Mouse (Mus musculus): ENCODE measurements around the gene Ppp2r5d.

The Ppp2r5d gene

DNA sequence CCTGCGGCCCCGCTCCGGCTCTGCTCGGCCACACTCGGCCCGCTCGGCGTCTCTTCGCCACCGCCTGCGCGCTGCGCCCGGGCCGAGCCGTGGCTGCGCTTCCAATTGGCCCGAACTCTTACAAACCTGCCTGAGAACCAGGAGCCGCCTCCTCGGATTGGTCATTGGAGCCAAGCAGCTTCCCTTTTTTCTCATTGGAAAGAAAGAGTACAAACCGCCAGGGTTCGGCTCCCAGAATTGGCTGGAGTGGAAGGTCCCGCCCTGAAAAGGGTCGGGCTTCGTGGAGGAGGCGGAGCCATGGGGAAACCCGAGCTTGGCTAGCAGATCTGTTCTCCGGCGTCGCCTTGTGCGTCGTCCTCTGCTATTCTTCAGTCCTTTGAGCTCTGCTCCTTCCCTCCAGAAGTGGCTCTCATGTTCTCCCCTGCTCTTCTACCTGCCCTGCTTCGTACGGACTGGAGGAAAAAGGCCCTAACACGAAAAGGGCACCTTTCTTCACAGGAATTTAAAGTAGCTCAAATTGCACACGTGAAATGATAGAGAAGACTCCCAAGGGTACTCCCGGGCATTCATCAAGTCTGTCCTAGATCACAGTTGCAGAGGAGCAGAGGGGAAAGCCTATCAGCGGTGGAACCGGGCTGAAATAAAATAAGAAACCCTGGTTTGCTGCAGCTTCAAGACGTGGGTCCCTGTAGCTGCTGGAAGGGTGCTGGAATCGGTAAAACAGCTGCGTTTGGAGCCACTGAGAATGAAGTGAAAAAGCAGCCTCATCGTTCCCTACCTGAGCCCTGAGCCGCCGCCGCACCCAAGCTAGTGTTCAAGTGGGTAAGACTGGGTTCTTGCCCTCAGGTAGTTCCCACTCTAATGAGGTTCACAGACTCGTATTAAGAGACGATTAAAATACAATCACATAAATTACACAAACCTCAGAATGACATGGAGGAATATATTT is at the start of gene Ppp2r5d:
Ppp2r5d (minus strand) TSS at position 225 of the 949 bp plus-strand sequence.
- H3K36me3 ChIP-seq (ENCODE audit: control insufficient read depth, insufficient read depth, low read length, poor library complexity, severe bottlenecking): no peaks in the 10 kb centered on the region
- H3K27me3 ChIP-seq (ENCODE audit: control insufficient read depth, insufficient read depth, low read length, poor library complexity, severe bottlenecking): no peaks in the 10 kb centered on the region
- peak; percentile 96 for DNase-seq (ENCODE audit: low read depth, low spot score)

- Histone ChIP-seq H3K27me3 (ENCODE audit: control insufficient read depth, insufficient read depth, low read length, poor library complexity, severe bottlenecking) (no peaks in the 10 kb centered on the region), H3K36me3 (ENCODE audit: control insufficient read depth, insufficient read depth, low read length, poor library complexity, severe bottlenecking) (no peaks in the 10 kb centered on the region; the same call in none of the 2 replicates)
- DNase-seq (ENCODE audit: low read depth, low spot score): peak; percentile 99
These were observed 47.1 kb upstream of the Ppp2r5d start, which contains the start of gene Cnpy3 for GRCm38 (mm10) chr17:46751794-46752556. Cnpy3 (minus strand) TSS chr17:46752214.

- H3K27me3 ChIP-seq (ENCODE audit: control insufficient read depth, insufficient read depth, low read length, poor library complexity, severe bottlenecking): no peaks in the 10 kb centered on the region
- H3K36me3 ChIP-seq (ENCODE audit: control insufficient read depth, insufficient read depth, low read length, poor library complexity, severe bottlenecking): peaks cover 2% of the 10 kb centered on the region
- DNase-seq (ENCODE audit: low read depth, low spot score): peak; percentile 96
These were observed 46.3 kb upstream of the Ppp2r5d start for GRCm38 (mm10) chr17:46751056-46751793.

- no peak for DNase-seq (ENCODE audit: low read depth, low spot score)
- Histone ChIP-seq H3K27me3 (ENCODE audit: control insufficient read depth, insufficient read depth, low read length, poor library complexity, severe bottlenecking) (no peaks in the 10 kb centered on the region), H3K36me3 (ENCODE audit: control insufficient read depth, insufficient read depth, low read length, poor library complexity, severe bottlenecking) (peaks cover 7% of the 10 kb centered on the region)
These were observed 45.7 kb upstream of the Ppp2r5d start for GRCm38 (mm10) chr17:46750580-46750979.

DNA sequence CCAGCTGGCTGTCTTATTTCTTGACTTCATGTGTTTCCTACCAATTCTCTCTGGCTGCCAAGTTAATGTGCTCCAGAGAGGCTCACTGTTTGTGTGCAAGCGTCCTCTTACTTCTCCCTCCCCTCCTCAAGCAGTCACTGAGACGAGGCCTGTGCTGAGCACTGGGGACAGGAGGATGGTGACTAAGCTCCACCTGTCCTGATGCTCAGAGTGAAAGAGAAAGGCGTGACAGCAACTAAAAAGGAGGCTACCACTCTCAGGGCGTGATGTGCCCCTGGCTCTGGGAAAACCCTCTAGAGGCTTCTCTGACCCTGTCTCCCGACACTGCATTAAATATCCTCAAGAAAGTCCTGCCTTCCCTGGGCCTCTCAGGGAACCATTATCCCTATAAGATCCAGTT is 44.4 kb upstream of the Ppp2r5d start:
- Histone ChIP-seq H3K27me3 (ENCODE audit: control insufficient read depth, insufficient read depth, low read length, poor library complexity, severe bottlenecking) (no peaks in the 10 kb centered on the region), H3K36me3 (ENCODE audit: control insufficient read depth, insufficient read depth, low read length, poor library complexity, severe bottlenecking) (peaks cover 15% of the 10 kb centered on the region)
- DNase-seq (ENCODE audit: low read depth, low spot score): no peak

GRCm38 (mm10) chr17:46747806-46748205 is 42.9 kb upstream of the Ppp2r5d start:
- peaks cover 21% of the 10 kb centered on the region for H3K36me3 ChIP-seq (ENCODE audit: control insufficient read depth, insufficient read depth, low read length, poor library complexity, severe bottlenecking)
- DNase-seq (ENCODE audit: low read depth, low spot score): no peak
- H3K27me3 ChIP-seq (ENCODE audit: control insufficient read depth, insufficient read depth, low read length, poor library complexity, severe bottlenecking): no peaks in the 10 kb centered on the region

DNA sequence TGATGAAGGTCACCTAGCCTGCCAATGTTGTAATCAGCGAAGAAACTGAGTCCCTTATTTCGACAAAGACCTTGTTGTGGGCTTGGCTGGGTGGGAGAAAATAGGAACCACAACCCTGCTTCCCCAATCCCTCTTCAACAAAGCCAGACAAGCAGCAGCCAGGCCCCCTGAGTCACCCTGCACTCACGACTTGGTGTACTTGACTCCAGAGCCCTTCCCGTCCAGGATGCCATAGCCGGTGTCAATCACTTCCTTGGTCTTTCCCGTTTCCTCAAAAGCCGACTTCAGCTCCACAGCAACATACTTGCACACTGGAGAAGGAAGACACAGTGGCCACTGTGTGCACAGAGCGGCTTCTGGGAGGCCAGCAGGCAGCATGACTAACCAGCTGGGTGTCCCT is 42.3 kb upstream of the Ppp2r5d start:
- H3K36me3 ChIP-seq (ENCODE audit: control insufficient read depth, insufficient read depth, low read length, poor library complexity, severe bottlenecking): peaks cover 22% of the 10 kb centered on the region
- DNase-seq (ENCODE audit: low read depth, low spot score): no peak
- H3K27me3 ChIP-seq (ENCODE audit: control insufficient read depth, insufficient read depth, low read length, poor library complexity, severe bottlenecking): no peaks in the 10 kb centered on the region

- Histone ChIP-seq H3K36me3 (ENCODE audit: control insufficient read depth, insufficient read depth, low read length, poor library complexity, severe bottlenecking) (peaks cover 26% of the 10 kb centered on the region), H3K27me3 (ENCODE audit: control insufficient read depth, insufficient read depth, low read length, poor library complexity, severe bottlenecking) (no peaks in the 10 kb centered on the region)
- DNase-seq (ENCODE audit: low read depth, low spot score): no peak
These were observed 40.6 kb upstream of the Ppp2r5d start for GRCm38 (mm10) chr17:46745506-46745905.

GRCm38 (mm10) chr17:46742986-46743385 is 38.1 kb upstream of the Ppp2r5d start:
- Histone ChIP-seq H3K27me3 (ENCODE audit: control insufficient read depth, insufficient read depth, low read length, poor library complexity, severe bottlenecking) (no peaks in the 10 kb centered on the region), H3K36me3 (ENCODE audit: control insufficient read depth, insufficient read depth, low read length, poor library complexity, severe bottlenecking) (peaks cover 26% of the 10 kb centered on the region)
- DNase-seq (ENCODE audit: low read depth, low spot score): no peak

- Histone ChIP-seq H3K36me3 (ENCODE audit: control insufficient read depth, insufficient read depth, low read length, poor library complexity, severe bottlenecking) (peaks cover 27% of the 10 kb centered on the region), H3K27me3 (ENCODE audit: control insufficient read depth, insufficient read depth, low read length, poor library complexity, severe bottlenecking) (no peaks in the 10 kb centered on the region)
- no peak for DNase-seq (ENCODE audit: low read depth, low spot score)
These were observed 36.4 kb upstream of the Ppp2r5d start for GRCm38 (mm10) chr17:46741305-46741704.

GRCm38 (mm10) chr17:46736160-46736559 is 31.2 kb upstream of the Ppp2r5d start:
- DNase-seq (ENCODE audit: low read depth, low spot score): peak; percentile 68
- H3K36me3 ChIP-seq (ENCODE audit: control insufficient read depth, insufficient read depth, low read length, poor library complexity, severe bottlenecking): peaks cover 10% of the 10 kb centered on the region

DNA sequence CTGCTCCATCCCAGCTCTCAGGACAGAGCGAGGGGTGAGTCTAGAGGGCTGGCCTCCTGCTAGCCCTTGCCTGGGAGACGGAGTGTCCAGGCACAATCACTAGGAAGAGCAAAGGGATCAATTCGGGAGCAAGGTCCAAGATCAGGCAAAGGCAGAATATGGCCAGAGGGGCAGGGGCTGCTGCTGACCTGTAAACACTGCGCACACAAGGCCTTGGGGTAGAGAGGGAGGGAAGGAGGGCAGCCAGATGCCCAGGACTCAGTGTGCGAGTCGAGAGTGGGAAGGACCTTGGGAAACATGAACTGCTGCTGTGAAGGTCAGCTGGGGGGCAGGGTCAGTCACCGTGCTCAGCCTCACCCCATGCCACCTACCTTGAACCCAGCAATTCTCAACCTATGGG is 30.4 kb upstream of the Ppp2r5d start:
- H3K36me3 ChIP-seq (ENCODE audit: control insufficient read depth, insufficient read depth, low read length, poor library complexity, severe bottlenecking): peaks cover 8% of the 10 kb centered on the region
- DNase-seq (ENCODE audit: low read depth, low spot score): no peak
- no peaks in the 10 kb centered on the region for H3K27me3 ChIP-seq (ENCODE audit: control insufficient read depth, insufficient read depth, low read length, poor library complexity, severe bottlenecking)

More at GRCm38 (mm10) chr17:46736160-46736559, 31.2 kb upstream of the Ppp2r5d start:
- H3K27me3 ChIP-seq (ENCODE audit: control insufficient read depth, insufficient read depth, low read length, poor library complexity, severe bottlenecking): no peaks in the 10 kb centered on the region

- Histone ChIP-seq H3K36me3 (ENCODE audit: control insufficient read depth, insufficient read depth, low read length, poor library complexity, severe bottlenecking) (peaks cover 8% of the 10 kb centered on the region), H3K27me3 (ENCODE audit: control insufficient read depth, insufficient read depth, low read length, poor library complexity, severe bottlenecking) (no peaks in the 10 kb centered on the region)
- no peak for DNase-seq (ENCODE audit: low read depth, low spot score)
These were observed 29.1 kb upstream of the Ppp2r5d start for GRCm38 (mm10) chr17:46734055-46734454.

DNA sequence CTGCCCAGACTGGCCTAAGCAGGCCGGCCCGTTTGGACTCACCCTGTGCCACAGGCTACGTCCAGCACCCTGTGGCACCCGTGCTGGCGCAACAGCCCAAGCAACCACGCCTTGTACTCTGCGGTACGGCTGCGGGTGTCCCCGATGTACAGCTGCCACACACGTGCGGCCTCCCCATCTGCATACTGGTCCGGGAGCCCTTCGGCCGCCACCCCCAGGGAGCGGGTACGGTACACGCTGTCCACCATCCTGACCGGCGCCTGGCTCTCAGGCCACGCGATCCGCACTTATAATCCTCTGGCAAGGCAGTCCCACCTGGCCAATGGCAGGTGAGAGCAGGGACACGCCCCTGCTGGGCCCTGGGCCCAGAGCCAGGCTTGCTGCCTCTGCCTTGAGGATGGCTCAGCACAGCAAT is 24.0 kb upstream of the Ppp2r5d start, which contains the start of gene Gnmt:
Gnmt (minus strand) TSS at position 265 of the 415 bp plus-strand sequence.
- DNase-seq (ENCODE audit: low read depth, low spot score): no peak
- Histone ChIP-seq H3K27me3 (ENCODE audit: control insufficient read depth, insufficient read depth, low read length, poor library complexity, severe bottlenecking) (no peaks in the 10 kb centered on the region), H3K36me3 (ENCODE audit: control insufficient read depth, insufficient read depth, low read length, poor library complexity, severe bottlenecking) (0 out of 2 replicates have a peak, but pooled peaks cover under 1% of the 10 kb centered on the region)

All from splenic B cell, adult 2 months (primary cell).